Mouse (Mus musculus): ENCODE results near the gene Aff3.

Aff3 gene

GRCm38 (mm10) chr1:38237831-38238230 lies 426.9 kb downstream of the Aff3 start:
- no peak for DNase-seq (ENCODE audit: low read depth, low spot score)

DNA sequence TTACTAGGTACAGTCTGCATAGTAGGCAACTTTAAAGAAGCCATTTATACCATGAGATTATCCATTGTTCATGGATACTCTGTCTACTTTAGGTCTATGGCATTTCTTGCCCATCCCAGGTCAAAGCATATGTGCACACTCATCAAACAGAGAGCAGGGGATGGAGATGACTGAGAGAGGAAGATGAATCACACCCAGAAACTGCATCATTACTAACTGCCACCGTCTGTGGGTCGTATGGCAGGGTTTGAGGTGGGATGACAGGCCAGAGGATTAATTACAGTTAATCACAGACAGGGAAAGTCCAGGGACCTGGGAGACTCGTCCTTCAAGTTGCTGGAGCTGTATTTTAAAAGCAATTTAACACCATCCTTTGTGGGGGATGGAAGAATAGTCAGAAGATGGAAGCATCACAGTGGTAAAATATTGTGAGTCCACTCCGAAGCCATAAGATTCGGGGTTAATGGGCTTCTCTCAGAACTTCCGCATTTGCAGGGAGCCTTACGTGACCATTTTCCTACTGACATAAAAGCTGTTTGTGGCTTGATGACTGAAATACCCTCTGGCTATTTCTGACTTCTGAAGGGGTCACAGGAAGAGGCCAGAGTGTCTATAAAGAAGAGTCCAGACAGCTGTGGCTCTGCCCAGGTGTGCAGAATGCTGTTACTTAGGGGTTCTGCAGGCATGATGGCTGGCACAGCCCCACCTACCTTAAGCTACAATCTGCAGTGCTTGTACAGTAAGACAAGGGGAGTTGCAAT lies 427.5 kb downstream of the Aff3 start:
- DNase-seq (ENCODE audit: low read depth, low spot score), result no peak

- DNase-seq (ENCODE audit: low read depth, low spot score), result no peak
Measured at GRCm38 (mm10) chr1:38233121-38233520, 431.6 kb downstream of the Aff3 start.

DNA sequence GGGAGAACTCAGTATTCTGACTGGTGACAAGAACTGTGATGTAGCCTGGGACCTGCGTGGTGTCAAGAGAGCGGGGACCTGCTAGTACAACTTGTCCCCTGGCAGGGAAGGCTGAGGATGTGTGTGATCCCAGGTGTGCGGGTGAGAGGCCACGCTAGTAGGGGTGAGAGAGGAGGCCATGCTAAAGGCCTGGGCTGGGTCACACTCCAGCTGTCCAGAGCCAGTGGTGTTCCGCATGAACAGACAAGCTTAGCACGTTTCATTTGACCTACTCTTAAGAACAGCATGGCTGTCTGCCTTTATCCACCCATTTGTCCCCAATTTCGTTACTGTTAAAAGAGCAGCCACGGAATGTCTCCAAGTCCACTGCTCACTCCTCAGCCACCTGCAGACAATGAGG lies 434.7 kb downstream of the Aff3 start:
- no peak for DNase-seq (ENCODE audit: low read depth, low spot score)

GRCm38 (mm10) chr1:38228806-38229205 lies 435.9 kb downstream of the Aff3 start:
- DNase-seq (ENCODE audit: low read depth, low spot score), result no peak

DNA sequence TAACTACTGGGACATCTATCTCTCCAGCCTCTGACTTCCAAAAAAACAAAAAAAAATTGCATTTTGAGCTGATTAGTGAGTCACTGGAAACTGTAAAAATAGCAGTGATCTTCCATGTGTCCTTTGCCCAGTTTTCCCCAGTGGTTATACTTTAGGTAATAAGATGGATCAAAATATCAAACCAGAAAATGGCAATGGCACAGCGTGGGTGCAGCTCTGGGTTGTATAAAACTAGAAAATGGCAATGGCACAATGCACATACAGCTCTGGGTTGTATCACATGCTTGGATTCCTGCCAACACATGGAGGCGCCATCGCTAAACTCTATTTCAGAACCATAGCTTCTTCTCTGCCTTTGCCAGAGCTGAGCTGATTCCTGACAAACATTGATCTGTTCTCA lies 439.6 kb downstream of the Aff3 start:
- no peak for DNase-seq (ENCODE audit: low read depth, low spot score)

DNA sequence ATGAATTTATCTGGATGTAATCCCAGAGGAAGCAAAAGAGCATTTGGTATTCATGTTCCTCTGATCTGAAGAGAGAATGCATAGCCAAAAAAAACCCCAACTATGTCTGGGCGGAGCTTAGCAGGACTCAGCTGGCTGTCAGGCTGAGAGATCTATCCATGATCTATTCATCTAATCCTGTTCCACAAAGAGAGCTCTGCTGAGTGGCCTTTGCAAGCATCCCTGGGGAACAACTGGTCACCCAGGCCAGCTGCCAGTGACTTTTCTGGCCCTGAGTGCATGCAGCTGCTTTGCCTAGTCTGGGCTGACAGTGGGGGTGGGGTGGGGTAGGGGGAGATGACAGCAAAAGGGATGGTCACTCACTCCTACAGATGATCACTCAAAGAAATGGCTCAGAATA lies 442.6 kb downstream of the Aff3 start:
- no peak for DNase-seq (ENCODE audit: low read depth, low spot score)

- DNase-seq (ENCODE audit: low read depth, low spot score), result no peak
Measured at GRCm38 (mm10) chr1:38221431-38221830, 443.3 kb downstream of the Aff3 start.

DNA sequence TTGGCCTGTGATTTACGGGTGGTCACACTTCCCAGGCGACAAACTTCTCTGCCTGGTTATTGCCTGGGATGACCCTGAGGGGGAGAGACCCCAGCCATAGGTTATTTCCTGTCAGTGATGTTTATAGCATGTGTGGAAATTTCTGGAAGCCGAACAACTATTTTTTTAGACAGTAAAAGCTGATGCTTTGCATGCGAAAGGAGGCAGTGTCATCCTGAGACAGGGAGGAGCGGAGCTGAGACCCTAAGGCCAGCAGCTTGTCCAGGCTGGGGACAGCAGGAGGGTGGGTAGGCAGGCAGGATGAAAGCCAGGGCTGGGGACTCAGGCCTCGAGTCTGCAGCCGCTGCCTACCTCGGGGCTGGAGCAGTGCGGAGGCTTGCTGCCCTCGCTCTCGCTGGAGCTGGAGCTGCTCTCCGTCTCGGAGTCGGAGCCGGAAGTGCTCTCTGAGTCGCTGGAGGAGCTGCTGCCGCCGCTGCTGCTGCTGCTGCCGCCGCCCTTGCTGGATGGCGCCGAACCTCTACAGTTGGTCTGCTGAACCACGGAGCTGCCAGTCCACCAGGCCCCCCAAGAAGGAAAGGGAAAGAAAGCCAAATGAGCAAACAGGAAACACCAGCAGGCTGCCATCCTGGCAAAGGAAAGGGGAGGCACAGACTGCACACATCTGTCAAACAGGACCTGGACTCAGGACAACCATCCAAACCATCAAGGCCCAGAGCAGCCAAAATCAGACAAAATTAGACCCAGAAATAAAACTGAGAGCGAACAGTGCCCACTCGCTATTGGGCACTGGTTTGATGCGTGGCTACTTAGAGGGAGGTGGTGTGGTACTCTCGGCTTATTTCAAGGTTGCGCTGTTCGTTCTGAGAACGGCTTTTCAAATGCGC lies 446.6 kb downstream of the Aff3 start:
- no peak for DNase-seq (ENCODE audit: low read depth, low spot score)

DNA sequence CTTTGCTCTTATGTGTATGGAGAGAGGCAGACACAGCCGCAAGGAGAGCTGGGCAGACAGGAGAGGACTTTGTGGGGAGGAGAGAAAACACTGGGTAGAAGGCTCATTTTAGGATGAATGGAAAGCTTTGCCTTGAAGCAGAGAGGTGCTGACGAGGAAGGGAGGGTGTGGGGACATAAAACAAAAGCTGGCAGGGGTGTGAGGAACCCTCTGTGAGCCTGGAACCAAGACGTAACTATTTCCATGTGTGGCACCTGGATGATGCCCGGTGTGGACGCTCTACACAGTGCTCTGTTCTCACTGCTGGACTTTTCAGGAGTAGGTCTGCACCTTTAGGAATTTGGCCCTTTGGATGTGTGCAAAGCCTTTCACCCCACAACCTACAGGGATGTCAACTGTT lies 447.7 kb downstream of the Aff3 start:
- DNase-seq (ENCODE audit: low read depth, low spot score), result no peak

- DNase-seq (ENCODE audit: low read depth, low spot score), result no peak
Measured at GRCm38 (mm10) chr1:38213377-38213776, 451.4 kb downstream of the Aff3 start.

GRCm38 (mm10) chr1:38212386-38212785 lies 452.4 kb downstream of the Aff3 start:
- DNase-seq (ENCODE audit: low read depth, low spot score), result no peak

DNA sequence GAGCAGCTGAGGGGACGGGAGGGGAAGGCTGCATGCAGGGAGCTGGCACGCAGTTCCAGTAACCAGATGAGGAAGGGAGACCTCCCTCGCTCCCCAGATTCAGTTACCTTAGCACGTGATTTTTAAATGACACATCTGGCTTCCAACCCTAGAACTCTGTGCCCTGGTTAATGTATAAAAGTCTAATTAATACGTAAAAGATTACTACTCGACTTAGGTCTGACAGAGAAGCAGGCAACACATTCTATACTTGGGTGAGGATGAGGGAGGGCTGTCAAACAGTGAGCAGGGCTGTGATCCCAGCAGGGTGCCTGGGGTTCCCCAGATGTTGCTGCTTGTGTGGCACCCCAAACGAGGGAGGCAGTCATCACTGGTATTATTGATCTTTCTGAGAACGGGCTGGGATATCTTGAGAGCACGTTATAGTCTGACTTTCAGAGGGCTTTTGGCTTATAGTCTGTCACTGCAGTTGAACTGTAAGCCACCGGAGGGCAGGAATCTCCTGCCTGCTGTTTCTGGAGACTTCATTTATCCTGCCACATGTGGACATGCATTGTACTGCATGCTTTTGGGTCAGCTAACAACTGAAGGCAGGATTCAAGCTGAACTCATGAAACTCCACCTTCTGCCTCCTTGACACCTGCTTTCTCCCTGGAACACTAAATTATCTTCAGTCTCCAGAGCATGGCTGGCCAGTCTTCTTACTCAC lies 462.1 kb downstream of the Aff3 start:
- DNase-seq (ENCODE audit: low read depth, low spot score), result no peak

GRCm38 (mm10) chr1:38201796-38202195 lies 463.0 kb downstream of the Aff3 start:
- no peak for DNase-seq (ENCODE audit: low read depth, low spot score)

- DNase-seq (ENCODE audit: low read depth, low spot score), result peak; percentile 35
Measured at GRCm38 (mm10) chr1:38199669-38200635, 464.8 kb downstream of the Aff3 start.

DNA sequence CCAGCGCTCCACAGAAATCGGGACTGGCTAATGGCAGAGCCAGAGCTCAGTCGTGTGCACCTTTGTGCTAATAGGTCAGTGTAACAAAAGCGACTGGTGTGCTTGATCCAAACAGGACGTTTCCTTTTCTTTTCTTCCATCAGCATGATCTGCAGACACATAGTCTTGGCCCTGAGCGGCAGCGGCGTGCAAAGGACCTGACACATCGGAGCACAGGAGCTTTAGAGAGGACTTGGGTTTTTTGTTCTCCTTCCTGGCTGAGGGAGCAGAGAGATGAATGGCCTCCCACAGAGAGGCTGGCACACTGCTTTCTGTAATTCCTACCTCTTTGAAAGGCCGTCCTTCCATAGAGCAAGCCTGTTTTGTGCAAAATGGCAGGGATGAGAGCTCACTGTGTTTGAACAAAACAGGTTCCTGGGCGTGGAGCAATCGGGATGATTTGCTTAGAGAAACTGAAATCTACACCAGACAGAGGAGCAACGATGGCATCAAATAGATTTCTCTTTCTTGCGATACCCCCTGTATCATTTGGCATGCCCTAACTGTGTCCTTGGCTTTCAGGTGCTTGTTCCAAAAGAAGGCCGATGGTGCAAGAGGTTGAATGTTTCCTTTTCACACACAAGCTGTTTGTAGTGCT lies 466.2 kb downstream of the Aff3 start:
- no peak for DNase-seq (ENCODE audit: low read depth, low spot score)

DNA sequence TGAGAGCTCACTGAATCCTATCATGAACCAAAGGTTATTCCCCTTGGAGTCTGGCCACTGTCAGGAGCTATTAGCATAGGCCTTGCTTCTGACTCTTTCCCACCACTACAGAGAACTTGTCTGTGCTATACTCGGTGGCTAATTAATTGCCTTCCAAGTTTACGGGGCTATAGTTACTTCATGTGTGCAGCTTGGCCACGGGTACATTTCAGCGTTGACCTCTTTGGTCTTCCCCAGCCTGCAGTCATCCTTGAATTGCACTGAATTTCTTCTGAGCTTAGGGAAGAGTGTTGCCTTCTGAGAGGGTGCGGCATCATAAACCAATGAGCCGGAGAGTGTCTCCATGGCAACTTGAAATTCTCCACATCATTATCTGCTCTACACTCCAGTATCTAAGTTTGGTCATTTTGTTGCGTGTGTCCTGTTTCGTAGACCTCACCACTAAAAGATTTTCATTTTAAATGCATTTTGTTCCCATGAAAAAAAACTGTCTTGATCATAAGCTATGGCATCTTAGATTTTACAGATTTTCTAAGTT lies 467.5 kb downstream of the Aff3 start:
- no peak for DNase-seq (ENCODE audit: low read depth, low spot score)

- DNase-seq (ENCODE audit: low read depth, low spot score), result no peak
Measured at GRCm38 (mm10) chr1:38195721-38196120, 469.0 kb downstream of the Aff3 start.

GRCm38 (mm10) chr1:38186227-38186545 lies 478.6 kb downstream of the Aff3 start:
- no peak for DNase-seq (ENCODE audit: low read depth, low spot score)

- DNase-seq (ENCODE audit: low read depth, low spot score), result no peak
Measured at GRCm38 (mm10) chr1:38185517-38186226, 479.1 kb downstream of the Aff3 start.

Measured in telencephalon, adult 2 months (tissue).